ENCODE assay signal across 24 mouse cellular contexts in the genomic region with DNA sequence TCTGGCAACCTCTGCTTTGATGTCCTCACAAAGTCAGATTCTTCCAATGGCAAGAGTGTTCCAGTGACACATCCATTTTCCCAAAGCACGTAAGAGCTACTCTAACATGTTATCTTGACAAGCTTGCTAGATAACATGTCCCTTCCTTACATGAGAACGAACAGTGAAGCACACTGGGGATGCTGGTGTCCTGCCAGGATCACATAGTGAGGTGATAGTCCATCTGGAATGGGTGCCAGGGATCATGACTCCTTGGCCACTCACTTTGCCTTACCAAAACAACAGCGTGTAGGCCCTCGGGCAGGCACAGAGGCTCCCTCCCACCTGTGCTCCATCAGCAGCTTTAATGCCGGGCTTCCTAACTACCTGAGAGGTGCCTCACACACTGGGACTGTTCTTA. TPM values are rescaled to one million over a fixed set of nuclear protein-coding genes. Genes with fewer than 3 reads are reported as not detected.
DNase-seq lines count a peak whose midpoint lies in the region; ATAC-seq and TF ChIP-seq lines count a peak whose summit lies in the region.
"Had no signal": no experiment of that assay in that cellular context is flagged by ENCODE, and none has a peak within 500 bp of the region (broad histone marks: within the 10 kb centered on the region; RNA-seq: fewer than 3 reads in every experiment).

No protein-coding gene starts in this region.

- peaks cover 26% of the 10 kb centered on the region for H3K4me1 ChIP-seq in liver, postnatal 0 days (ENCODE audit: insufficient read depth)
- H3K4me1 ChIP-seq in liver, embryonic 11.5 days (replicated peaks; ENCODE audit: control insufficient read depth, insufficient read depth, low read length), result peaks cover 4% of the 10 kb centered on the region; the same call in 1 of the 2 replicates
- H3K4me1 ChIP-seq: forebrain, embryonic 10.5 days; forebrain, embryonic 13.5 days; hindbrain, embryonic 12.5 days; hindbrain, embryonic 15.5 days had no signal

- no peaks in the 10 kb centered on the region for H3K9me3 ChIP-seq in liver, postnatal 0 days (ENCODE audit: low read length)
- H3K9me3 ChIP-seq in liver, embryonic 11.5 days (ENCODE audit: control insufficient read depth, low read length), result no peaks in the 10 kb centered on the region
- H3K9me3 ChIP-seq: forebrain, embryonic 10.5 days; forebrain, embryonic 13.5 days; G1E; hindbrain, embryonic 12.5 days; hindbrain, embryonic 15.5 days had no signal

- H3K27ac ChIP-seq in liver, postnatal 0 days (ENCODE audit: low read depth), result no peak overlapping the region
- H3K27ac ChIP-seq in liver, embryonic 11.5 days (ENCODE audit: low read depth, low read length), result no peak overlapping the region
- H3K27ac ChIP-seq: forebrain, embryonic 10.5 days; forebrain, embryonic 13.5 days; hindbrain, embryonic 12.5 days; hindbrain, embryonic 15.5 days had no signal

- H3K4me2 ChIP-seq in liver, postnatal 0 days (ENCODE audit: low read depth, low read length), result no peak overlapping the region
- no peak overlapping the region for H3K4me2 ChIP-seq in liver, embryonic 11.5 days
- H3K4me2 ChIP-seq: forebrain, embryonic 13.5 days; hindbrain, embryonic 12.5 days; hindbrain, embryonic 15.5 days had no signal

- H3K36me3 ChIP-seq in liver, postnatal 0 days (replicated peaks; ENCODE audit: insufficient read depth, low read length), result peaks cover 46% of the 10 kb centered on the region
- H3K36me3 ChIP-seq in liver, embryonic 11.5 days (ENCODE audit: control insufficient read depth, insufficient read depth, low read length), result peaks cover 35% of the 10 kb centered on the region
- H3K36me3 ChIP-seq: hindbrain, embryonic 15.5 days had no signal

- DNase-seq in heart, adult 18-20 months, result peak; percentile 47 to 71
- DNase-seq in heart, adult 9 months (ENCODE audit: low spot score in 2 of 2), result no peak
- DNase-seq in heart, postnatal 4 days, result peak; percentile 42
- no peak for DNase-seq in heart, postnatal 36 days
- DNase-seq in kidney, adult 9 months, result peak; percentile 66
- no peak for DNase-seq in kidney, postnatal 14 days
- DNase-seq in liver, postnatal 0 days, result no peak
- DNase-seq in liver, embryonic 11.5 days (ENCODE audit: low spot score), result no peak
- DNase-seq: adrenal gland, postnatal 10 days; adrenal gland, postnatal 36 days; B cell, adult 2 months; cerebellum, adult 18-20 months; cerebellum, adult 9-10 months; cerebellum, postnatal 14 days; gastrocnemius, postnatal 10 days; gastrocnemius, postnatal 36 days had no signal

- no peak overlapping the region for H3K9ac ChIP-seq in liver, postnatal 0 days (replicated peaks)
- no peak overlapping the region for H3K9ac ChIP-seq in liver, embryonic 11.5 days (ENCODE audit: low read depth, low read length)
- H3K9ac ChIP-seq: forebrain, embryonic 13.5 days; hindbrain, embryonic 12.5 days; hindbrain, embryonic 15.5 days had no signal

- no peak overlapping the region for H3K4me3 ChIP-seq in liver, postnatal 0 days (ENCODE audit: low read depth, low read length)
- H3K4me3 ChIP-seq in liver, embryonic 11.5 days (ENCODE audit: low read depth, low read length), result no peak overlapping the region
- H3K4me3 ChIP-seq: forebrain, embryonic 10.5 days; forebrain, embryonic 13.5 days; hindbrain, embryonic 12.5 days; hindbrain, embryonic 15.5 days had no signal

- WGBS in liver, postnatal 0 days (ENCODE audit: insufficient replicate concordance), result 73% methylated on average over 5 of the region's 5 CpGs
- WGBS in liver, embryonic 11.5 days, result 79% methylated on average over 5 of the region's 5 CpGs

- H3K27me3 ChIP-seq in liver, postnatal 0 days (ENCODE audit: insufficient read depth, low read length), result no peaks in the 10 kb centered on the region
- no peaks in the 10 kb centered on the region for H3K27me3 ChIP-seq in liver, embryonic 11.5 days (replicated peaks; ENCODE audit: control insufficient read depth, insufficient read depth, low read length)
- H3K27me3 ChIP-seq: CH12.LX; forebrain, embryonic 13.5 days; hindbrain, embryonic 12.5 days; hindbrain, embryonic 15.5 days; Patski had no signal

- peak; percentile 24; the same call in 1 of the 2 replicates for ATAC-seq in liver, postnatal 0 days
- ATAC-seq in liver, embryonic 11.5 days (replicated peaks; ENCODE audit: low FRiP score), result no peak
- ATAC-seq: forebrain, embryonic 13.5 days; forebrain, embryonic 16.5 days; Patski had no signal

- intact Hi-C loops in heart, postnatal 36 days (cut with DNase I), result no loop called here

- no peak for TF ChIP-seq CTCF in liver, postnatal 0 days (IDR thresholded peaks at IDR 0.05; ENCODE audit: low read depth)

- no peak for TF ChIP-seq EP300 in liver, postnatal 0 days (IDR thresholded peaks at IDR 0.05; ENCODE audit: low read depth)

RNA-seq across cellular contexts. Expression of a gene that starts 55.0 kb away (rescaled TPM):
- 100 to 1,000 TPM; 103 to 114 TPM for total RNA-seq in heart, adult 18-20 months (2021)
- total RNA-seq in heart, postnatal 4 days (2021), result 100 to 1,000 TPM; 104 to 113 TPM
- total RNA-seq in heart, postnatal 36 days (2021), result 100 to 1,000 TPM; 111 to 120 TPM
- 17.7 and 18.0 TPM in 2 replicates for polyA plus RNA-seq in liver, postnatal 0 days (2015; fragmentation: Nextera tagmentation; extraction: Ambion mirVana)
- polyA plus RNA-seq in liver, embryonic 11.5 days (2014; fragmentation: Nextera tagmentation; extraction: Ambion mirVana), result 8.3 and 10.4 TPM in 2 replicates

Comparison
In these comparisons a context has a peak if more than half of its experiments do, and no peak if none do; other contexts are left out.
1. DNase-seq: peak in heart, adult 18-20 months (2 of 2), heart, postnatal 4 days (single experiment) and kidney, adult 9 months (single experiment); none in heart, adult 9 months (0 of 2), heart, postnatal 36 days (0 of 2), kidney, postnatal 14 days (single experiment), liver, postnatal 0 days (single experiment) and liver, embryonic 11.5 days (single experiment).